Mouse (Mus musculus): ENCODE data around the gene Pdia3. TPM values are rescaled to one million over a fixed set of nuclear protein-coding genes. Genes with fewer than 3 reads are reported as not detected.
A peak's percentile ranks its signal among the peaks of the same experiment; 100 is the strongest.
"Not testable (repeated sequence)": the region's sequence is repeated elsewhere in the genome, so short reads cannot be mapped to it uniquely, and the experiment has no call there.

Gene Pdia3
- polyA plus RNA-seq (2014; fragmentation: Nextera tagmentation; extraction: Ambion mirVana) = 491 and 541 TPM in 2 replicates

GRCm38 (mm10) chr2:121413387-121414042 is at the start of gene Pdia3, which contains the start of gene Catsper2:
Pdia3 (plus strand) TSS chr2:121413775.
Catsper2 (minus strand) TSS chr2:121413792.
- peak within 1 kb of the TSS; percentile 97 for H3K27ac ChIP-seq (ENCODE audit: low read depth, low read length)
- peak within 1 kb of the TSS; percentile 99 for H3K9ac ChIP-seq (ENCODE audit: low read depth, low read length)
- peak within 1 kb of the TSS; percentile 86 for H3K4me2 ChIP-seq
- peak within 1 kb of the TSS; percentile 94 for H3K4me3 ChIP-seq (ENCODE audit: low read depth, low read length)
- WGBS = under 1% methylated on average over 64 of the region's 68 CpGs
- DNase-seq (ENCODE audit: low spot score) (peak; percentile 96), ATAC-seq (replicated peaks; ENCODE audit: low FRiP score) (peak; percentile 98)
- H3K36me3 ChIP-seq (ENCODE audit: control insufficient read depth, insufficient read depth, low read length) = peaks cover 12% of the 10 kb centered on the region
- H3K4me1 ChIP-seq (replicated peaks; ENCODE audit: control insufficient read depth, insufficient read depth, low read length) = peaks cover 13% of the 10 kb centered on the region
- H3K27me3 ChIP-seq (replicated peaks; ENCODE audit: control insufficient read depth, insufficient read depth, low read length) = no peaks in the 10 kb centered on the region
- no peaks in the 10 kb centered on the region for H3K9me3 ChIP-seq (ENCODE audit: control insufficient read depth, low read length)

- no peak overlapping the region for H3K4me3 ChIP-seq (ENCODE audit: low read depth, low read length)
- 81% methylated on average over 2 of the region's 2 CpGs for WGBS
- H3K36me3 ChIP-seq (ENCODE audit: control insufficient read depth, insufficient read depth, low read length) = no peaks in the 10 kb centered on the region
- no peak overlapping the region for H3K9ac ChIP-seq (ENCODE audit: low read depth, low read length)
- H3K9me3 ChIP-seq (ENCODE audit: control insufficient read depth, low read length) = no peaks in the 10 kb centered on the region
- H3K4me1 ChIP-seq (replicated peaks; ENCODE audit: control insufficient read depth, insufficient read depth, low read length) = no peaks in the 10 kb centered on the region
- no peak overlapping the region for H3K4me2 ChIP-seq
- no peak overlapping the region for H3K27ac ChIP-seq (ENCODE audit: low read depth, low read length)
- H3K27me3 ChIP-seq (replicated peaks; ENCODE audit: control insufficient read depth, insufficient read depth, low read length) = no peaks in the 10 kb centered on the region
- ATAC-seq (replicated peaks; ENCODE audit: low FRiP score) (no peak), DNase-seq (ENCODE audit: low spot score) (no peak)
Measured at GRCm38 (mm10) chr2:121368831-121369230, 44.7 kb upstream of the Pdia3 start.

- 74% methylated on average over 5 of the region's 5 CpGs for WGBS
- Histone ChIP-seq H3K36me3 (ENCODE audit: control insufficient read depth, insufficient read depth, low read length) (no peaks in the 10 kb centered on the region), H3K4me2 (no peak overlapping the region), H3K4me3 (ENCODE audit: low read depth, low read length) (no peak overlapping the region), H3K9ac (ENCODE audit: low read depth, low read length) (no peak overlapping the region), H3K27me3 (replicated peaks; ENCODE audit: control insufficient read depth, insufficient read depth, low read length) (no peaks in the 10 kb centered on the region), H3K9me3 (ENCODE audit: control insufficient read depth, low read length) (no peaks in the 10 kb centered on the region), H3K27ac (ENCODE audit: low read depth, low read length) (no peak overlapping the region), H3K4me1 (replicated peaks; ENCODE audit: control insufficient read depth, insufficient read depth, low read length) (no peaks in the 10 kb centered on the region)
- no peak for ATAC-seq (replicated peaks; ENCODE audit: low FRiP score)
- DNase-seq (ENCODE audit: low spot score) = no peak
Measured at GRCm38 (mm10) chr2:121370921-121371320, 42.7 kb upstream of the Pdia3 start.

GRCm38 (mm10) chr2:121372266-121372665 is 41.3 kb upstream of the Pdia3 start:
- Histone ChIP-seq H3K27me3 (replicated peaks; ENCODE audit: control insufficient read depth, insufficient read depth, low read length) (no peaks in the 10 kb centered on the region), H3K9me3 (ENCODE audit: control insufficient read depth, low read length) (no peaks in the 10 kb centered on the region), H3K4me1 (replicated peaks; ENCODE audit: control insufficient read depth, insufficient read depth, low read length) (no peaks in the 10 kb centered on the region), H3K4me3 (ENCODE audit: low read depth, low read length) (no peak overlapping the region), H3K4me2 (no peak overlapping the region), H3K9ac (ENCODE audit: low read depth, low read length) (no peak overlapping the region), H3K27ac (ENCODE audit: low read depth, low read length) (no peak overlapping the region), H3K36me3 (ENCODE audit: control insufficient read depth, insufficient read depth, low read length) (no peaks in the 10 kb centered on the region)
- 53% methylated on average over 3 of the region's 3 CpGs for WGBS
- no peak for DNase-seq (ENCODE audit: low spot score)
- ATAC-seq (replicated peaks; ENCODE audit: low FRiP score) = no peak

- Histone ChIP-seq H3K36me3 (ENCODE audit: control insufficient read depth, insufficient read depth, low read length) (no peaks in the 10 kb centered on the region), H3K27me3 (replicated peaks; ENCODE audit: control insufficient read depth, insufficient read depth, low read length) (no peaks in the 10 kb centered on the region), H3K27ac (ENCODE audit: low read depth, low read length) (no peak overlapping the region), H3K9me3 (ENCODE audit: control insufficient read depth, low read length) (no peaks in the 10 kb centered on the region), H3K9ac (ENCODE audit: low read depth, low read length) (no peak overlapping the region), H3K4me3 (ENCODE audit: low read depth, low read length) (no peak overlapping the region), H3K4me1 (replicated peaks; ENCODE audit: control insufficient read depth, insufficient read depth, low read length) (no peaks in the 10 kb centered on the region), H3K4me2 (no peak overlapping the region)
- no peak for DNase-seq (ENCODE audit: low spot score)
- WGBS = 41% methylated on average over 2 of the region's 2 CpGs
- no peak for ATAC-seq (replicated peaks; ENCODE audit: low FRiP score)
Measured at GRCm38 (mm10) chr2:121374766-121375165, 38.8 kb upstream of the Pdia3 start.

GRCm38 (mm10) chr2:121386961-121387575 is 26.5 kb upstream of the Pdia3 start, which contains the start of gene Strc:
Strc (minus strand) TSS chr2:121387168.
- not testable (repeated sequence) for ATAC-seq (replicated peaks; ENCODE audit: low FRiP score); H3K27ac ChIP-seq (ENCODE audit: low read depth, low read length); H3K4me3 ChIP-seq (ENCODE audit: low read depth, low read length); H3K9ac ChIP-seq (ENCODE audit: low read depth, low read length); H3K9me3 ChIP-seq (ENCODE audit: control insufficient read depth, low read length); H3K4me2 ChIP-seq; DNase-seq (ENCODE audit: low spot score); H3K36me3 ChIP-seq (ENCODE audit: control insufficient read depth, insufficient read depth, low read length); H3K4me1 ChIP-seq (replicated peaks; ENCODE audit: control insufficient read depth, insufficient read depth, low read length); H3K27me3 ChIP-seq (replicated peaks; ENCODE audit: control insufficient read depth, insufficient read depth, low read length)
- 93% methylated on average over 14 of the region's 17 CpGs for WGBS

- WGBS = 14% methylated on average over 8 of the region's 8 CpGs
Measured at GRCm38 (mm10) chr2:121396624-121397023, 17.0 kb upstream of the Pdia3 start.

GRCm38 (mm10) chr2:121403296-121403695 is 10.3 kb upstream of the Pdia3 start:
- Histone ChIP-seq H3K9ac (ENCODE audit: low read depth, low read length) (no peak overlapping the region), H3K4me3 (ENCODE audit: low read depth, low read length) (no peak overlapping the region), H3K27me3 (replicated peaks; ENCODE audit: control insufficient read depth, insufficient read depth, low read length) (no peaks in the 10 kb centered on the region), H3K36me3 (ENCODE audit: control insufficient read depth, insufficient read depth, low read length) (no peaks in the 10 kb centered on the region), H3K27ac (ENCODE audit: low read depth, low read length) (no peak overlapping the region), H3K9me3 (ENCODE audit: control insufficient read depth, low read length) (no peaks in the 10 kb centered on the region), H3K4me2 (no peak overlapping the region), H3K4me1 (replicated peaks; ENCODE audit: control insufficient read depth, insufficient read depth, low read length) (no peaks in the 10 kb centered on the region)
- DNase-seq (ENCODE audit: low spot score) (no peak), ATAC-seq (replicated peaks; ENCODE audit: low FRiP score) (no peak)

More at GRCm38 (mm10) chr2:121396624-121397023, 17.0 kb upstream of the Pdia3 start:
- H3K4me2 ChIP-seq = no peak overlapping the region
- no peak overlapping the region for H3K4me3 ChIP-seq (ENCODE audit: low read depth, low read length)
- ATAC-seq (replicated peaks; ENCODE audit: low FRiP score) (no peak), DNase-seq (ENCODE audit: low spot score) (peak; percentile 61)
- H3K9me3 ChIP-seq (ENCODE audit: control insufficient read depth, low read length) = no peaks in the 10 kb centered on the region
- no peaks in the 10 kb centered on the region for H3K36me3 ChIP-seq (ENCODE audit: control insufficient read depth, insufficient read depth, low read length)
- no peaks in the 10 kb centered on the region for H3K4me1 ChIP-seq (replicated peaks; ENCODE audit: control insufficient read depth, insufficient read depth, low read length)
- no peak overlapping the region for H3K27ac ChIP-seq (ENCODE audit: low read depth, low read length)
- H3K9ac ChIP-seq (ENCODE audit: low read depth, low read length) = no peak overlapping the region
- no peaks in the 10 kb centered on the region for H3K27me3 ChIP-seq (replicated peaks; ENCODE audit: control insufficient read depth, insufficient read depth, low read length)

GRCm38 (mm10) chr2:121408160-121408559 is 5.4 kb upstream of the Pdia3 start:
- no peak overlapping the region for H3K9ac ChIP-seq (ENCODE audit: low read depth, low read length)
- peak; percentile 46 for DNase-seq (ENCODE audit: low spot score)
- no peaks in the 10 kb centered on the region for H3K4me1 ChIP-seq (replicated peaks; ENCODE audit: control insufficient read depth, insufficient read depth, low read length)
- H3K4me2 ChIP-seq = no peak overlapping the region
- no peak overlapping the region for H3K4me3 ChIP-seq (ENCODE audit: low read depth, low read length)
- H3K27ac ChIP-seq (ENCODE audit: low read depth, low read length) = no peak overlapping the region
- 26% methylated on average over 4 of the region's 4 CpGs for WGBS
- H3K9me3 ChIP-seq (ENCODE audit: control insufficient read depth, low read length) = no peaks in the 10 kb centered on the region
- H3K36me3 ChIP-seq (ENCODE audit: control insufficient read depth, insufficient read depth, low read length) = no peaks in the 10 kb centered on the region
- no peak for ATAC-seq (replicated peaks; ENCODE audit: low FRiP score)
- no peaks in the 10 kb centered on the region for H3K27me3 ChIP-seq (replicated peaks; ENCODE audit: control insufficient read depth, insufficient read depth, low read length)
